Mouse (Mus musculus) megakaryocyte, embryonic 14.5 days (primary cell): Measurements from ENCODE around the gene Bcas3.

Experiments
- FLI1 ChIP-seq: IDR thresholded peaks from 2 replicates; pipeline ENCODE4 v1.6.1; 2012; ENCODE audit warnings: low read length, inconsistent platforms, mixed read lengths
- GATA1 ChIP-seq: IDR thresholded peaks from 3 replicates; pipeline ENCODE4 v1.6.1; 2012; ENCODE audit warnings: mixed read lengths, low read length, inconsistent platforms, borderline replicate concordance

GRCm38 (mm10) chr11:85678666-85679065 is 325.7 kb downstream of the Bcas3 start:
- TF ChIP-seq GATA1 (no peak), FLI1 (no peak)
